Mouse (Mus musculus): ENCODE results near the gene Cabin1. TPM values are rescaled to one million over a fixed set of nuclear protein-coding genes. Genes with fewer than 3 reads are reported as not detected.

Cabin1 gene
- polyA plus RNA-seq, 1 experiment from 2014 or later = 13.9 TPM

DNA sequence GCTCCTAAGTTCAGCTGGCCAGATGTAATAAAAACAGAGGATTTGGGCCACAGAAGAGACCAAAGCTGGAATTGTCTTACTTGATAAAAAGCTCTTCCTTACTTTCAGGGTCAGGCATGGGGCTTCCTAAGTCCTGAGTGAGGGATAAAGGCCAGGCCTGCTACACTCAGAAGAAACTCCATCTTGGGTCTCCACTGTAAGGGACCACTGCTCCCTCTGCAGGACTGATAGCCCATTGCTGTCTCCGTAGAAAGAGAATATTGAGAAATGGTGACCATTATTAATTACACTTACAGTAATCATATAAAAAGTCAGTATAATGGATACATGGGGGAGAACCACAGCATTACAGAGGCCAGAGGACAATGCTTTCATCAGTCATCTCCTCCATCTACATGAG is 60.6 kb downstream of the Cabin1 start:
- WGBS = 47% methylated on average over 1 of the region's 1 CpGs
- DNase-seq (ENCODE audit: low spot score) = peak; percentile 22

GRCm38 (mm10) chr10:75702494-75702893 is 61.6 kb downstream of the Cabin1 start:
- no peaks in the 10 kb centered on the region for H3K36me3 ChIP-seq (ENCODE audit: control insufficient read depth, insufficient read depth, low read length)
- H3K9me3 ChIP-seq (ENCODE audit: control insufficient read depth, low read length) = no peaks in the 10 kb centered on the region
- no peak overlapping the region for H3K9ac ChIP-seq (ENCODE audit: low read length)
- no peak for ATAC-seq (ENCODE audit: low FRiP score, low TSS enrichment)
- TF ChIP-seq CTCF (IDR thresholded peaks at IDR 0.05; ENCODE audit: low read depth) (no peak), EP300 (optimal IDR thresholded peaks at IDR 0.05) (no peak)
- H3K27me3 ChIP-seq (ENCODE audit: control insufficient read depth, insufficient read depth, low read length) = no peaks in the 10 kb centered on the region
- no peak overlapping the region for H3K4me3 ChIP-seq (ENCODE audit: low read depth, low read length)
- no peak overlapping the region for H3K27ac ChIP-seq (replicated peaks)
- 93% methylated on average over 2 of the region's 2 CpGs for WGBS
- peaks cover 3% of the 10 kb centered on the region; the same call in 1 of the 2 replicates for H3K4me1 ChIP-seq (replicated peaks; ENCODE audit: control insufficient read depth, insufficient read depth)
- DNase-seq (ENCODE audit: low spot score) = no peak
- no peak overlapping the region for H3K4me2 ChIP-seq (replicated peaks; ENCODE audit: low read depth)

More for the DNA sequence above, 60.6 kb downstream of the Cabin1 start:
- Histone ChIP-seq H3K4me2 (replicated peaks; ENCODE audit: low read depth) (no peak overlapping the region), H3K9ac (ENCODE audit: low read length) (no peak overlapping the region), H3K4me1 (replicated peaks; ENCODE audit: control insufficient read depth, insufficient read depth) (peaks cover 3% of the 10 kb centered on the region; the same call in 1 of the 2 replicates), H3K9me3 (ENCODE audit: control insufficient read depth, low read length) (no peaks in the 10 kb centered on the region), H3K4me3 (ENCODE audit: low read depth, low read length) (no peak overlapping the region), H3K36me3 (ENCODE audit: control insufficient read depth, insufficient read depth, low read length) (no peaks in the 10 kb centered on the region), H3K27me3 (ENCODE audit: control insufficient read depth, insufficient read depth, low read length) (no peaks in the 10 kb centered on the region), H3K27ac (replicated peaks) (peak overlapping the region; percentile 81)
- no peak for TF ChIP-seq EP300 (optimal IDR thresholded peaks at IDR 0.05)
- TF ChIP-seq CTCF (IDR thresholded peaks at IDR 0.05; ENCODE audit: low read depth) = peak; percentile 77
- no peak for ATAC-seq (ENCODE audit: low FRiP score, low TSS enrichment)

DNA sequence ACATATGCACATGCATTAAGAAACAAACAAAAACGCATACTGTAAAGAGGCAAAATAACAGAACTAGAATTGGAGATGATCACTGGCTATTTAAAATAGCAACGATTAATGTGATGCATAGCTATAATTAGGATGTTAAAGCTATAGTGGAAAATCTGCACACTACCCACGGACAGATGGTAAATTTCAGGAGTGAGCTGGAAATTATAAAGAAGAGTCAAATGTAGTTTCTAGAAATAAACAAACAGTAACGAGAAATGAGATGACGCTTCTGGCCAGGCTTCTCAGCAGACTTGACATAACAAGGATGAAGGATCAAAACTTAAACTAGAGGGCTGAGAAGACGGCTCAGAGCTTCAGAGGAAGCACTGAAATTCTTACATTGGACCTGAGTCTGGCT is 62.9 kb downstream of the Cabin1 start:
- TF ChIP-seq EP300 (optimal IDR thresholded peaks at IDR 0.05) (no peak), CTCF (IDR thresholded peaks at IDR 0.05; ENCODE audit: low read depth) (no peak)
- H3K4me1 ChIP-seq (replicated peaks; ENCODE audit: control insufficient read depth, insufficient read depth) = peaks cover 3% of the 10 kb centered on the region; the same call in 1 of the 2 replicates
- DNase-seq (ENCODE audit: low spot score) (no peak), ATAC-seq (ENCODE audit: low FRiP score, low TSS enrichment) (no peak)
- H3K27ac ChIP-seq (replicated peaks) = no peak overlapping the region; the same call in 1 of the 2 replicates
- H3K9ac ChIP-seq (ENCODE audit: low read length) = no peak overlapping the region
- no peaks in the 10 kb centered on the region for H3K9me3 ChIP-seq (ENCODE audit: control insufficient read depth, low read length)
- H3K4me2 ChIP-seq (replicated peaks; ENCODE audit: low read depth) = no peak overlapping the region
- H3K36me3 ChIP-seq (ENCODE audit: control insufficient read depth, insufficient read depth, low read length) = no peaks in the 10 kb centered on the region
- 55% methylated on average over 6 of the region's 6 CpGs for WGBS
- no peaks in the 10 kb centered on the region for H3K27me3 ChIP-seq (ENCODE audit: control insufficient read depth, insufficient read depth, low read length)
- H3K4me3 ChIP-seq (ENCODE audit: low read depth, low read length) = no peak overlapping the region

- Histone ChIP-seq H3K36me3 (ENCODE audit: control insufficient read depth, insufficient read depth, low read length) (peaks cover 14% of the 10 kb centered on the region), H3K4me2 (replicated peaks; ENCODE audit: low read depth) (no peak overlapping the region), H3K9me3 (ENCODE audit: control insufficient read depth, low read length) (no peaks in the 10 kb centered on the region), H3K4me3 (ENCODE audit: low read depth, low read length) (no peak overlapping the region), H3K4me1 (replicated peaks; ENCODE audit: control insufficient read depth, insufficient read depth) (no peaks in the 10 kb centered on the region), H3K27ac (replicated peaks) (no peak overlapping the region), H3K27me3 (ENCODE audit: control insufficient read depth, insufficient read depth, low read length) (no peaks in the 10 kb centered on the region), H3K9ac (ENCODE audit: low read length) (no peak overlapping the region)
- DNase-seq (ENCODE audit: low spot score) = no peak
- 88% methylated on average over 3 of the region's 3 CpGs for WGBS
- ATAC-seq (ENCODE audit: low FRiP score, low TSS enrichment) = no peak
- TF ChIP-seq EP300 (optimal IDR thresholded peaks at IDR 0.05) = no peak
- no peak for TF ChIP-seq CTCF (IDR thresholded peaks at IDR 0.05; ENCODE audit: low read depth)
Observed at GRCm38 (mm10) chr10:75697693-75698092, 66.4 kb downstream of the Cabin1 start.

DNA sequence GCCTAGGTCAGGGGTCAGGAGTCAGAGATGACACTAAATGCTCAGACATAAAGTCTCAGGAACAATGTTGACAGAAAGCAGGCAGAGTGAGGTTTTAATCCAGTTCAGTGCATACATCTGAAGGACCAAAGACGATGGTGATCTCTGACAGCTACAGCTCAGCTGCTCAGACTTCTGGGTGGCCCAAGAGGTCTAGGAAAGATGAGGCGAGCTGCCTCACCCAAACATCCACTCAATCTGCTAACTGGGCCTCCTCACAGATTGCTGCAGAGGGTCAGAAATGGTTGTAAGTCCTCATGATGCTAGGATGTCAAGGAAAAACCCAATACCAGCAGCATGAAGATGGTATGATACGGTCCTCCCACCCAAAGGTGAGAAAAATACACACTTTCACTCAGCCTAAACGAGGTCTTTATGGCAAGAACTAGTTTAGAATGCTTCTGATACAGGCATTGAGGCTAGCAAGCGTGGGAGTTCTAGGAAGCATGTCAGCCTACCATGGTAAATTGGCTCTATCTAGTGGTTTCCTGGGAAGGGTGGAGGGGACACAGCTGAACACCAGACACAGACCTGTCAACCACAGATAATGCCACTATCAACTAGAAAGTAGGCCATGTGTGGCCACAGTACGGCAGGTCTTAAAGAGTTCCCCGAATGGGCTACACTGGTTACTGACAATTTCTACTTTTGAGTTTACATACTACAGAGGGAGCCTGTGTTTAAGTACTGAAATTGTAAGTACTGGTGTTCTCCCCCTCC is 67.4 kb downstream of the Cabin1 start:
- no peak overlapping the region for H3K4me2 ChIP-seq (replicated peaks; ENCODE audit: low read depth)
- TF ChIP-seq EP300 (optimal IDR thresholded peaks at IDR 0.05) (no peak), CTCF (IDR thresholded peaks at IDR 0.05; ENCODE audit: low read depth) (no peak)
- H3K4me1 ChIP-seq (replicated peaks; ENCODE audit: control insufficient read depth, insufficient read depth) = no peaks in the 10 kb centered on the region
- 86% methylated on average over 7 of the region's 7 CpGs for WGBS
- H3K4me3 ChIP-seq (ENCODE audit: low read depth, low read length) = no peak overlapping the region
- H3K9ac ChIP-seq (ENCODE audit: low read length) = no peak overlapping the region
- ATAC-seq (ENCODE audit: low FRiP score, low TSS enrichment) (no peak), DNase-seq (ENCODE audit: low spot score) (no peak)
- H3K27ac ChIP-seq (replicated peaks) = no peak overlapping the region
- H3K9me3 ChIP-seq (ENCODE audit: control insufficient read depth, low read length) = no peaks in the 10 kb centered on the region
- H3K36me3 ChIP-seq (ENCODE audit: control insufficient read depth, insufficient read depth, low read length) = peaks cover 14% of the 10 kb centered on the region
- no peaks in the 10 kb centered on the region for H3K27me3 ChIP-seq (ENCODE audit: control insufficient read depth, insufficient read depth, low read length)

DNA sequence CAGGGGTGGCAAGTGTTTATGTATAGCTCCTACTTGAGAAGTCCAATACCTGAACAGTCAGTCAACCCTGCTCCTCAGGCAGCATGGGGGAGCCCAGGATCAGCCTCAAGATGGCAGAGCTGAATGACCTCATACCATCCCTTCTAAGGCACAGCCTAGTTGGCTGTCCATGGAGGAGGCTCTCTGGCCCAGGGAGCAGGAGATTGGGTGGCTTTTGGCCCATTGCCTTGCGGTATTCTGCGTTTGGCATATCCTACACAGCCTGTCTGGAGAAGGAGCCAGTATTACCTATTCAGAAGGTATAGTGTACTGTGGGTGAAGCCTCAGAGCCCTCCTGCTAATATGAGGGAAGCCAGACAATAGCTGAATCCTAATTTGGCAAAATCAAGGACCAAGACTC is 68.6 kb downstream of the Cabin1 start:
- Histone ChIP-seq H3K4me3 (ENCODE audit: low read depth, low read length) (no peak overlapping the region), H3K9ac (ENCODE audit: low read length) (no peak overlapping the region), H3K9me3 (ENCODE audit: control insufficient read depth, low read length) (no peaks in the 10 kb centered on the region), H3K4me2 (replicated peaks; ENCODE audit: low read depth) (no peak overlapping the region), H3K36me3 (ENCODE audit: control insufficient read depth, insufficient read depth, low read length) (peaks cover 14% of the 10 kb centered on the region), H3K27me3 (ENCODE audit: control insufficient read depth, insufficient read depth, low read length) (no peaks in the 10 kb centered on the region), H3K27ac (replicated peaks) (no peak overlapping the region), H3K4me1 (replicated peaks; ENCODE audit: control insufficient read depth, insufficient read depth) (no peaks in the 10 kb centered on the region)
- ATAC-seq (ENCODE audit: low FRiP score, low TSS enrichment) = peak; percentile 33; the same call in 1 of the 2 replicates
- WGBS = 93% methylated on average over 2 of the region's 2 CpGs
- no peak for DNase-seq (ENCODE audit: low spot score)
- TF ChIP-seq EP300 (optimal IDR thresholded peaks at IDR 0.05) = no peak
- TF ChIP-seq CTCF (IDR thresholded peaks at IDR 0.05; ENCODE audit: low read depth) = no peak

All from stomach, postnatal 0 days (tissue).